Mouse (Mus musculus) E14TG2a.4 (cell line): ENCODE results near the gene H2-Ab1.

Experiments used
- CTCF ChIP-seq: conservative IDR thresholded peaks from 2 replicates; pipeline ENCODE4 v1.5.1; 2014; ENCODE audit warnings: low read length
- POU5F1 ChIP-seq: IDR thresholded peaks from 2 replicates; pipeline ENCODE4 v1.6.1; 2014; ENCODE audit warnings: low read length, borderline replicate concordance

DNA sequence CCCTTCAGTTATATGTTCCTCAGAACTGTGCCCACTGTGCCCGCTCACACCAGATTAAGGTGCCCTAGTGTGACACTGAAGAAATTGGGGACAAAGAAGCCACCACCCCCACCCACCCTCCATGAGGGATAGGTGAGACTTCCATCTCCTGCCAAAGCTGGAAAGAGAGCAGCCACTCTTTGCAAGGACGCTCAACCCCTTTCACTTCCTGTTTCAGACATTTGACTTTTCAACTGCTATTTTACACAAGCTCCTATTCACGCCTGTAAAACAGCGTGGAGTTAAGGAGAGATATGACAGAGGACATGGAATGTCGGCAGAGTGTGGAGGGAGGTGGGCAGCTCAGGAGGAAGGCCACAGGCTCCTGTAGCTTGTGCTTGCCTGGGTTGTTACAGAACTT is 29.0 kb downstream of the H2-Ab1 start:
- no peak for TF ChIP-seq CTCF
- no peak for TF ChIP-seq POU5F1
